Mouse (Mus musculus) heart, adult 2 months (tissue): ENCODE measurements around the gene Grap2.

ENCODE experiments used
- CTCF ChIP-seq: fragments of 200-600 bp; IDR thresholded peaks from 2 replicates; pipeline ENCODE4 v1.8.1; 2022; ENCODE audit warnings: antibody characterized with exemption, mild to moderate bottlenecking, moderate library complexity
- EP300 ChIP-seq: fragments of 200-500 bp; IDR thresholded peaks from 2 replicates; pipeline ENCODE4 v1.6.1; 2011; ENCODE audit warnings: low read depth, low read length, control low read depth; ENCODE audit not compliant: insufficient read depth

DNA sequence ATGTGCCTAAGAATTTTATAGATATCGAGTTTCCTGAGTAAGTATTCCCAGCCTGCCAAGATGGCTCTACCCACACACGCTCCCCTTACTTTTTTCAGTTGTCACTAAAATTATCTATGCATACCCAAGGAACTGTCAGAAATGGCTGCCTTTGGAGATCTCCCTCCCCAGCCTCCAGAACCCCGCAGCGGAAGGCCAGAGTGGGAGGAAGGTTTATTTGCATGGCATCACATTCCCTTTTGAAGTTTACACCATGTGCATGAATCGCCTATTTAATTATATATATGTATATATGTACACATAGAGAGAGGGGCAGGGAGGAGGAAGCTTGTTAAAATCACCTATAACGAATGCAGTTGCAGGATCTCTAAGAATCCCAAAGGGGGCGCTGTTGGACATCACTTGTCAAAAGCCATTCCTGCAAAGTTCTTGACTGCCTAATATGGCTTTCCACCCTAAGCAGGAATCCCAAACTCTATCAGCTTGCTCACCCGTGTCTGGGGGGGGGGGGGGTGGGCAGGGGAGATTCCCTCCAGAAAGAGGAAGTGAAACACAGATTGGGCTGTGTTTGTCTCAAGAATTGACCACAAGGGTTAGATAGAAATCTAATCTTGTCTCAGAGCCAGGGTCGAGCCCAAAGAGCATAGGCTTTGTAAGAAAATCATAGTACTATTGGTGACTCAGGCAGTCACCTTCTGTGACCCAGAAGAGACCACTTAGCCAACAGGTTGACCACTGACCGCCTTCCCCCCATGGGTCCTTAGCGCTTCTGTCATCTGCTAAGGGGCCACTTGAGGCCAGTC lies 62.2 kb downstream of the Grap2 start:
- no peak for TF ChIP-seq EP300
- TF ChIP-seq CTCF: peak; percentile 65
